Mouse (Mus musculus) testis, adult 2 months (tissue): ENCODE data around the gene Ankfn1. TPM values are rescaled to one million over a fixed set of nuclear protein-coding genes. Genes with fewer than 3 reads are reported as not detected.

Experiments
- H3K27ac ChIP-seq: fragments of 200-500 bp; 2 replicates; pipeline ENCODE4 v1.5.1; 2012; ENCODE audit warnings: low read depth, low read length; ENCODE audit not compliant: control insufficient read depth, insufficient read depth
- H3K27me3 ChIP-seq: fragments of 200-500 bp; 2 replicates; pipeline ENCODE4 v1.6.1; 2012; ENCODE audit warnings: mild to moderate bottlenecking, low read length, moderate library complexity; ENCODE audit not compliant: control insufficient read depth, insufficient read depth
- H3K36me3 ChIP-seq: fragments of 200-500 bp; 2 replicates; pipeline ENCODE4 v1.6.1; 2012; ENCODE audit warnings: mild to moderate bottlenecking, low read length; ENCODE audit not compliant: control insufficient read depth, insufficient read depth
- H3K4me1 ChIP-seq: fragments of 200-500 bp; 2 replicates; pipeline ENCODE4 v1.6.1; 2012; ENCODE audit warnings: low read length; ENCODE audit not compliant: control insufficient read depth, insufficient read depth
- H3K4me3 ChIP-seq: fragments of 200-500 bp; 2 replicates; pipeline ENCODE4 v1.5.1; 2012; ENCODE audit warnings: low read depth, mild to moderate bottlenecking, low read length, moderate library complexity, mixed read lengths; ENCODE audit not compliant: control insufficient read depth
- CTCF ChIP-seq: fragments of 200-500 bp; IDR thresholded peaks from 2 replicates; pipeline ENCODE4 v1.5.1; 2012; ENCODE audit warnings: low read depth, mild to moderate bottlenecking, inconsistent platforms, low read length, moderate library complexity; ENCODE audit not compliant: control insufficient read depth, insufficient read depth, insufficient replicate concordance
- POLR2A ChIP-seq: fragments of 200-500 bp; IDR thresholded peaks from 2 replicates; pipeline ENCODE4 v1.6.1; 2012; ENCODE audit warnings: low read depth, mild to moderate bottlenecking, inconsistent platforms, low read length, moderate library complexity; ENCODE audit not compliant: control insufficient read depth
- polyA plus RNA-seq: library from polyadenylated mRNA; depleted of rRNA; stranded (reverse); fragments of >200 nt; gene quantifications from 2 replicates; pipeline ENCODE4 v1.2.3, GENCODE M21; 2012

Ankfn1 gene
- polyA plus RNA-seq, 1 experiment, result 6.6 TPM

- Histone ChIP-seq H3K4me3 (no peak overlapping the region), H3K27me3 (no peaks in the 10 kb centered on the region), H3K4me1 (peaks cover 2% of the 10 kb centered on the region), H3K27ac (no peak overlapping the region), H3K36me3 (no peaks in the 10 kb centered on the region)
- TF ChIP-seq POLR2A (no peak), CTCF (no peak)
Measured at GRCm38 (mm10) chr11:89388851-89389250, 388.6 kb downstream of the Ankfn1 start.

GRCm38 (mm10) chr11:89382634-89383009, 394.8 kb downstream of the Ankfn1 start:
- H3K4me3 ChIP-seq, result no peak overlapping the region
- H3K27me3 ChIP-seq, result no peaks in the 10 kb centered on the region
- H3K27ac ChIP-seq, result no peak overlapping the region

GRCm38 (mm10) chr11:89381782-89382633, 395.4 kb downstream of the Ankfn1 start:
- Histone ChIP-seq H3K27me3 (no peaks in the 10 kb centered on the region), H3K4me1 (no peaks in the 10 kb centered on the region), H3K27ac (no peak overlapping the region), H3K4me3 (no peak overlapping the region), H3K36me3 (no peaks in the 10 kb centered on the region)
- TF ChIP-seq POLR2A (no peak), CTCF (no peak)

More at GRCm38 (mm10) chr11:89382634-89383009, 394.8 kb downstream of the Ankfn1 start:
- no peaks in the 10 kb centered on the region for H3K36me3 ChIP-seq
- H3K4me1 ChIP-seq, result no peaks in the 10 kb centered on the region
- TF ChIP-seq CTCF (no peak), POLR2A (no peak)

GRCm38 (mm10) chr11:89370941-89371340, 406.5 kb downstream of the Ankfn1 start:
- Histone ChIP-seq H3K36me3 (no peaks in the 10 kb centered on the region), H3K27ac (no peak overlapping the region), H3K4me3 (no peak overlapping the region), H3K27me3 (no peaks in the 10 kb centered on the region), H3K4me1 (peaks cover 2% of the 10 kb centered on the region)
- TF ChIP-seq CTCF (no peak), POLR2A (no peak)

GRCm38 (mm10) chr11:89370373-89370772, 407.1 kb downstream of the Ankfn1 start:
- TF ChIP-seq CTCF (no peak), POLR2A (no peak)
- H3K27me3 ChIP-seq, result no peaks in the 10 kb centered on the region
- H3K4me3 ChIP-seq, result no peak overlapping the region
- H3K36me3 ChIP-seq, result no peaks in the 10 kb centered on the region
- peaks cover 2% of the 10 kb centered on the region for H3K4me1 ChIP-seq
- no peak overlapping the region for H3K27ac ChIP-seq

GRCm38 (mm10) chr11:89363981-89364380, 413.5 kb downstream of the Ankfn1 start:
- Histone ChIP-seq H3K36me3 (no peaks in the 10 kb centered on the region), H3K4me1 (no peaks in the 10 kb centered on the region), H3K4me3 (no peak overlapping the region), H3K27ac (no peak overlapping the region), H3K27me3 (no peaks in the 10 kb centered on the region)
- TF ChIP-seq POLR2A (no peak), CTCF (no peak)

- Histone ChIP-seq H3K4me1 (no peaks in the 10 kb centered on the region), H3K36me3 (no peaks in the 10 kb centered on the region), H3K27me3 (no peaks in the 10 kb centered on the region), H3K27ac (no peak overlapping the region), H3K4me3 (no peak overlapping the region)
- TF ChIP-seq POLR2A (no peak), CTCF (no peak)
Measured at GRCm38 (mm10) chr11:89360895-89361294, 416.6 kb downstream of the Ankfn1 start.

GRCm38 (mm10) chr11:89358546-89358945, 418.9 kb downstream of the Ankfn1 start:
- Histone ChIP-seq H3K27me3 (no peaks in the 10 kb centered on the region), H3K27ac (no peak overlapping the region), H3K4me1 (no peaks in the 10 kb centered on the region), H3K4me3 (no peak overlapping the region), H3K36me3 (no peaks in the 10 kb centered on the region)
- TF ChIP-seq POLR2A (no peak), CTCF (no peak)
